ENCODE assay signal across 10 mouse cellular contexts in genomic region chr15:81035417-81036162, GRCm38 (mm10). TPM values are rescaled to one million over a fixed set of nuclear protein-coding genes. Genes with fewer than 3 reads are reported as not detected.
A peak's percentile ranks its signal among the peaks of the same experiment; 100 is the strongest.
DNase-seq lines count a peak whose midpoint lies in the region; ATAC-seq and TF ChIP-seq lines count a peak whose summit lies in the region.
"Had no signal": no experiment of that assay in that cellular context is flagged by ENCODE, and none has a peak within 500 bp of the region (broad histone marks: within the 10 kb centered on the region; RNA-seq: fewer than 3 reads in every experiment).

No protein-coding gene starts in this region.

- TF ChIP-seq CTCF in lung, adult 2 months (IDR thresholded peaks at IDR 0.05; ENCODE audit: insufficient read depth, low read length), result no peak

- no peaks in the 10 kb centered on the region for H3K36me3 ChIP-seq in forebrain, embryonic 14.5 days (ENCODE audit: control insufficient read depth, insufficient read depth, low read length)
- no peaks in the 10 kb centered on the region for H3K36me3 ChIP-seq in forebrain, embryonic 16.5 days (ENCODE audit: control insufficient read depth, insufficient read depth)
- H3K36me3 ChIP-seq in lung, embryonic 15.5 days, result no peaks in the 10 kb centered on the region
- H3K36me3 ChIP-seq in embryonic facial prominence, embryonic 15.5 days, result no peaks in the 10 kb centered on the region
- H3K36me3 ChIP-seq in hindbrain, embryonic 16.5 days (ENCODE audit: control insufficient read depth, insufficient read depth, low read length), result no peaks in the 10 kb centered on the region
- H3K36me3 ChIP-seq: embryonic facial prominence, embryonic 12.5 days had no signal

- no peak for DNase-seq in forebrain, embryonic 14.5 days (ENCODE audit: low spot score)
- DNase-seq in lung, adult 2 months, result no peak
- DNase-seq in liver, result peak; percentile 24
- DNase-seq in left cerebral cortex, adult 18-20 months (ENCODE audit: low spot score in 2 of 2), result no peak
- DNase-seq: thymus, adult 2 months had no signal

- ATAC-seq in forebrain, embryonic 14.5 days, result no peak
- ATAC-seq in forebrain, embryonic 16.5 days, result no peak
- ATAC-seq in lung, embryonic 15.5 days (ENCODE audit: borderline replicate concordance, extremely low read depth, low FRiP score, low TSS enrichment), result no peak
- ATAC-seq in embryonic facial prominence, embryonic 15.5 days (ENCODE audit: insufficient number of reproducible peaks, low FRiP score, low TSS enrichment, low read depth), result no peak
- no peak for ATAC-seq in hindbrain, embryonic 16.5 days

- 0 out of 2 replicates have a peak overlapping the region, but pooled peaks have one; percentile 16 for H3K27ac ChIP-seq in forebrain, embryonic 14.5 days (ENCODE audit: low read depth, low read length)
- H3K27ac ChIP-seq in forebrain, embryonic 16.5 days (ENCODE audit: low read length), result no peak overlapping the region
- 0 out of 2 replicates have a peak overlapping the region, but pooled peaks have one; percentile 37 for H3K27ac ChIP-seq in lung, embryonic 15.5 days
- 0 out of 2 replicates have a peak overlapping the region, but pooled peaks have one; percentile 34 for H3K27ac ChIP-seq in embryonic facial prominence, embryonic 15.5 days (replicated peaks)
- H3K27ac ChIP-seq in hindbrain, embryonic 16.5 days (ENCODE audit: low read depth, low read length), result no peak overlapping the region
- H3K27ac ChIP-seq: embryonic facial prominence, embryonic 12.5 days had no signal

- 82% methylated on average over 12 of the region's 12 CpGs for WGBS in forebrain, embryonic 14.5 days
- WGBS in forebrain, embryonic 16.5 days, result 81% methylated on average over 12 of the region's 12 CpGs
- 58% methylated on average over 12 of the region's 12 CpGs for WGBS in lung, embryonic 15.5 days
- WGBS in lung, adult 2 months, result 46% methylated on average over 12 of the region's 12 CpGs
- 59% methylated on average over 12 of the region's 12 CpGs for WGBS in embryonic facial prominence, embryonic 15.5 days
- WGBS in hindbrain, embryonic 16.5 days, result 73% methylated on average over 12 of the region's 12 CpGs

- H3K4me1 ChIP-seq in forebrain, embryonic 14.5 days (ENCODE audit: control insufficient read depth, insufficient read depth, low read length), result no peaks in the 10 kb centered on the region
- peaks cover 15% of the 10 kb centered on the region for H3K4me1 ChIP-seq in forebrain, embryonic 16.5 days (replicated peaks; ENCODE audit: control insufficient read depth, insufficient read depth, low read length)
- peaks cover 20% of the 10 kb centered on the region for H3K4me1 ChIP-seq in lung, embryonic 15.5 days
- H3K4me1 ChIP-seq in lung, adult 2 months (ENCODE audit: control insufficient read depth, insufficient read depth, low read length), result peaks cover 20% of the 10 kb centered on the region
- peaks cover 29% of the 10 kb centered on the region for H3K4me1 ChIP-seq in embryonic facial prominence, embryonic 15.5 days
- peaks cover 5% of the 10 kb centered on the region for H3K4me1 ChIP-seq in hindbrain, embryonic 16.5 days (ENCODE audit: control insufficient read depth, insufficient read depth, low read depth, low read length)

- H3K4me2 ChIP-seq in forebrain, embryonic 14.5 days (ENCODE audit: low read length), result no peak overlapping the region
- H3K4me2 ChIP-seq in forebrain, embryonic 16.5 days (ENCODE audit: low read length), result no peak overlapping the region
- no peak overlapping the region for H3K4me2 ChIP-seq in lung, embryonic 15.5 days
- H3K4me2 ChIP-seq in embryonic facial prominence, embryonic 15.5 days (replicated peaks), result no peak overlapping the region
- H3K4me2 ChIP-seq in hindbrain, embryonic 16.5 days (ENCODE audit: low read length), result no peak overlapping the region
- H3K4me2 ChIP-seq: embryonic facial prominence, embryonic 12.5 days had no signal

- H3K27me3 ChIP-seq in forebrain, embryonic 14.5 days (replicated peaks; ENCODE audit: control insufficient read depth, insufficient read depth, low read length), result no peaks in the 10 kb centered on the region
- H3K27me3 ChIP-seq in forebrain, embryonic 16.5 days (replicated peaks; ENCODE audit: control insufficient read depth, insufficient read depth, low read length), result no peaks in the 10 kb centered on the region
- no peaks in the 10 kb centered on the region for H3K27me3 ChIP-seq in lung, embryonic 15.5 days
- no peaks in the 10 kb centered on the region for H3K27me3 ChIP-seq in embryonic facial prominence, embryonic 15.5 days
- no peaks in the 10 kb centered on the region for H3K27me3 ChIP-seq in hindbrain, embryonic 16.5 days (replicated peaks; ENCODE audit: control insufficient read depth, insufficient read depth, low read length)
- H3K27me3 ChIP-seq: embryonic facial prominence, embryonic 12.5 days had no signal

- H3K9me3 ChIP-seq in forebrain, embryonic 14.5 days (replicated peaks; ENCODE audit: control insufficient read depth, low read length), result no peaks in the 10 kb centered on the region
- H3K9me3 ChIP-seq in forebrain, embryonic 16.5 days (ENCODE audit: control insufficient read depth, low read length), result no peaks in the 10 kb centered on the region
- no peaks in the 10 kb centered on the region for H3K9me3 ChIP-seq in lung, embryonic 15.5 days
- H3K9me3 ChIP-seq in embryonic facial prominence, embryonic 15.5 days (replicated peaks), result no peaks in the 10 kb centered on the region
- H3K9me3 ChIP-seq in hindbrain, embryonic 16.5 days (ENCODE audit: control insufficient read depth, low read length), result no peaks in the 10 kb centered on the region
- H3K9me3 ChIP-seq: embryonic facial prominence, embryonic 12.5 days had no signal

- H3K4me3 ChIP-seq in forebrain, embryonic 14.5 days (ENCODE audit: low read depth, low read length), result no peak overlapping the region
- no peak overlapping the region for H3K4me3 ChIP-seq in forebrain, embryonic 16.5 days (replicated peaks; ENCODE audit: low read length)
- H3K4me3 ChIP-seq in lung, embryonic 15.5 days, result no peak overlapping the region
- no peak overlapping the region for H3K4me3 ChIP-seq in lung, adult 2 months (replicated peaks; ENCODE audit: extremely low read depth, low read depth, low read length)
- no peak overlapping the region for H3K4me3 ChIP-seq in embryonic facial prominence, embryonic 15.5 days (replicated peaks)
- H3K4me3 ChIP-seq in hindbrain, embryonic 16.5 days (ENCODE audit: low read length), result no peak overlapping the region
- H3K4me3 ChIP-seq: embryonic facial prominence, embryonic 12.5 days had no signal

- no peak overlapping the region for H3K9ac ChIP-seq in forebrain, embryonic 14.5 days (ENCODE audit: low read length)
- H3K9ac ChIP-seq in forebrain, embryonic 16.5 days (replicated peaks; ENCODE audit: low read depth, low read length), result no peak overlapping the region
- H3K9ac ChIP-seq in lung, embryonic 15.5 days, result no peak overlapping the region
- H3K9ac ChIP-seq in embryonic facial prominence, embryonic 15.5 days, result no peak overlapping the region
- H3K9ac ChIP-seq in hindbrain, embryonic 16.5 days (ENCODE audit: low read depth, low read length), result no peak overlapping the region
- H3K9ac ChIP-seq: embryonic facial prominence, embryonic 12.5 days had no signal

- no peak for TF ChIP-seq POLR2A in lung, adult 2 months (IDR thresholded peaks at IDR 0.05; ENCODE audit: borderline replicate concordance, extremely low read depth, low read depth, low read length)

RNA-seq across cellular contexts. Expression of gene Sgsm3, which starts 58.0 kb away (rescaled TPM):
- polyA plus RNA-seq in forebrain, embryonic 14.5 days (2014; fragmentation: Nextera tagmentation; extraction: Ambion mirVana), result 43.1 and 46.3 TPM in 2 replicates
- 65.4 and 77.5 TPM in 2 replicates for polyA plus RNA-seq in forebrain, embryonic 16.5 days (2015; fragmentation: Nextera tagmentation; extraction: Ambion mirVana)
- 40.8 and 45.1 TPM in 2 replicates for polyA plus RNA-seq in lung, embryonic 15.5 days (2015; fragmentation: Nextera tagmentation; extraction: Ambion mirVana)
- 50.4 and 52.2 TPM in 2 replicates for polyA plus RNA-seq in lung, adult 2 months (2012; rRNA removed)
- polyA plus RNA-seq in embryonic facial prominence, embryonic 15.5 days (2015; fragmentation: Nextera tagmentation; extraction: Ambion mirVana), result 27.2 and 33.6 TPM in 2 replicates
- total RNA-seq in left cerebral cortex, adult 18-20 months (2021), result 10 to 100 TPM; 93.3 to 99.9 TPM
- polyA plus RNA-seq in hindbrain, embryonic 16.5 days (2015; fragmentation: Nextera tagmentation; extraction: Ambion mirVana), result 81.8 and 85.1 TPM in 2 replicates

Comparison
In these comparisons a context has a peak if more than half of its experiments do, and no peak if none do; other contexts are left out.
1. H3K27ac ChIP-seq: peak in forebrain, embryonic 14.5 days (single experiment), lung, embryonic 15.5 days (single experiment) and embryonic facial prominence, embryonic 15.5 days (single experiment); none in forebrain, embryonic 16.5 days (single experiment) and hindbrain, embryonic 16.5 days (single experiment).